Mouse (Mus musculus) urinary bladder, postnatal 4 days (tissue): ENCODE measurements around the gene Gm5767.

Source experiments
- DNase-seq, 2 experiments: peaks; one replicate each; pipeline ENCODE4 v3.0.0; 2021 to 2022; ENCODE audit warnings: low spot score in 2 of 2

Gm5767 gene

DNA sequence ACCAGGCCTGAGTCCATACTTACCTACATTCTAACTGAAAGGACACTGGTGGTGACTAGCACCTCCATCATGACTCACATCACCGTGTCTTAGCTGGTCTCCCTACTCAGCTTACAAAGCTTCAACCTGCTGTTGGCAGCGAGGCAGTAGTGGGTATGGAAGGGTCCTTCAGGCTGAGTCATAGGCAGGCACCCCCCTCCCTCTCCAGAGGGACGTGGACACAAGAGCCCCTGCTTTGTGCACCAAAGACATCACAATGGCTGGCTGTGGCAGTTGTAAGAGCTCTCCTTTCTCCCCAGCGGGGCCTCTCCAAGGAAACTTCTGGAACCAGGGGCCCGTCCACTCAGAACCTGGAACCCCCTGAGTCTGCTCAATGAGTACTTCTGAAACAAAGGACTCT is at the start of gene Gm5767:
Gene Gm5767 (plus strand): TSS at position 301 of the 400 bp plus-strand sequence.
- no peak for DNase-seq

DNA sequence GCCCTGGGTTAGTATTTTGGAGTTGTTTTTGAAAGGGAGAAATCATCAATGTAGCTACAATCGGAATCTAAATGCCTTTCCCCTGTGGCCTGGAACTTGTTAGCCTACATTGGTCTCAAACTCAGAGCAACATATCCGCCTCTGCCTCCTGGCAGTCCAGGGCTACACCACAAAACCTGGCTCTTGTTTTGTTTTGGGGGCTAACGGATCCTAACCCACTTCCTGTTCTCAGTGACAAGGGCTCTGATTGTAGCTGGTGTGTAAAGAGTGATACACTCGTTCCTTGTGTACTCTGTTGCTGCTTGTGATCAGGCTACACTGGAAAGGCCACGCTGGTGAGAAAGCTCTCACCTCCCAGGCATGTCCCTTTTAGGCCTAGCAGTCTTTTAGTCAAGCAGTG is 49.1 kb upstream of the Gm5767 start:
- no peak for DNase-seq

DNA sequence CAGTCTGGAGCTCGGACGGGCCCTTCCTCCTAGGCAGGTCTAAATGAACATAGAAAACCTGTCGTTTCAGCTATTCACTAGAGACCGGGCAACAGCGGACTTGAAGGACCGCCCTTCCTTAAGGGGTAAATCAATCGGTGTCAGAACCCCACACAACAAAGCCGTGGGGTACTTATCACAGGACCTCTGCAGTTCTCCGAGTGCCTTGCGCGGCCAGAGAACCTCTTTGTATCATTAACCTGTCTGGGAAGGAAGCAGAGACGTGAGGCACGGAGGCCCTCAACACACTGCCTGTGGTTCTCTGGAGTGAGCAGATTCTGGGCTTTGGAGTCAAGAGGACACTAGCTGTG is 43.7 kb upstream of the Gm5767 start:
- no peak for DNase-seq

DNA sequence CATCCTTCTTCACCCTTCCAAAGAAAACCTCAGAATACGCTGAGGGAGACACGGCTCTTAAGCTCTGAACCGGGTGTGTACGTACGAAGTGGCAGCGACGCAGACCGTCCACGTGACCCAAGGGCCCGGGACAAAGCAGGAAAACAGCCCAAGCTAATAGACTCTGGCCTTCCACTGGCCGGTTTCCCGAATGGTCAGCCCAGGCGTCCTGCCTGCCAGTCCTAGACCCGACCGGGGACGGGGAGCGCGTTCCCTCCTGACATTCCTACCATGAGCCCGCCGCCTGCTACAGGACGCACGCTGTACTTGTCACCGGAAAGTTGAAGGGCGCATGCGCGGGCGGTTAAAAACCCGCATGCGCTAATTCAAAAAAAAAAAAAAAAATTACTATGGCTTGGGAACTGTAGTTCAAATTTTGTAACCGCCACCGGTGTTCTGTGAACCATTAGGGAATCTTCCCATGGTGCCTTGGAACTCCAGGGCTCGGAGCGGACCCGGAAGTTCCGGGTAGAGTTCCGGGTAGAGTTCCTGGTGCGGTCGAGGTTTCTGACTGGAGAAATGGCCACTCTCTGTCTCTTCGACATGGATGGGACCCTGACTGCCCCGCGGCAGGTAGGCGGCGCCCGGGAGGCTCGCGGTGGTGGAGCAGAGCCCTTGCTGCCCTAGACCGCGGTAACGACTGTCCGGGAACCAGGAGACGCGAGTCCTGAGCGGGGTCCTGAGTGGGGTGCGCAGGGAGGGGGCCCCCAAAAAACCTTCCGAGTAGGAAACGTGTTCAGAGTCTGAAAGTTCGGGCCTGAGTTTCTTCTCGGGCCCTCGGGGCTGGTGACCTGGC is 43.1 kb upstream of the Gm5767 start, which contains the start of the genes Pmm2 and Tmem186:
Gene Pmm2 (plus strand): TSS at position 458 of the 835 bp plus-strand sequence.
Gene Tmem186 (minus strand): TSS at position 496 of the 835 bp plus-strand sequence.
- DNase-seq: peak; percentile 81 to 82

GRCm38 (mm10) chr16:8638131-8638530 is 42.4 kb upstream of the Gm5767 start:
- no peak for DNase-seq

- DNase-seq: no peak
Measured at GRCm38 (mm10) chr16:8639466-8640191, 40.9 kb upstream of the Gm5767 start.

DNA sequence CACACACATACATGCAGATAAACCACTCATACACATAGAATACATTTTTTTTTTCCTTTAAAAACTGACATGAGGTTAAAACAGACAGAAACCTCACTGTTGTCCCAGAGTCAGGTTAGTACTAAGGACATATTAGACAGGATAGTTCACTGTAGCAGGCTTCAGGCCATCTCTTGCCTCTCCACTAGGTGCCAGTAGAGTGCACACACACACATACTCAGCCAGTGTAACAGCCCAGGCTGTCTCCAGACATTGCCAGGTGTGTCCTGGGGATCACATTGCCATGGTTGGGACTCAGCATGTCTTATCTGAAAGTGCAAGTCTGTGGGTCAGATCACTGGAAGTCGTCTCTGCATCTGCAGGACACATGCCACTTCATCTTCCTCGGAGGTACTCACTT is 36.7 kb upstream of the Gm5767 start:
- no peak for DNase-seq

- no peak for DNase-seq
Measured at GRCm38 (mm10) chr16:8645546-8645945, 35.0 kb upstream of the Gm5767 start.

GRCm38 (mm10) chr16:8650007-8650406 is 30.6 kb upstream of the Gm5767 start:
- no peak for DNase-seq

DNA sequence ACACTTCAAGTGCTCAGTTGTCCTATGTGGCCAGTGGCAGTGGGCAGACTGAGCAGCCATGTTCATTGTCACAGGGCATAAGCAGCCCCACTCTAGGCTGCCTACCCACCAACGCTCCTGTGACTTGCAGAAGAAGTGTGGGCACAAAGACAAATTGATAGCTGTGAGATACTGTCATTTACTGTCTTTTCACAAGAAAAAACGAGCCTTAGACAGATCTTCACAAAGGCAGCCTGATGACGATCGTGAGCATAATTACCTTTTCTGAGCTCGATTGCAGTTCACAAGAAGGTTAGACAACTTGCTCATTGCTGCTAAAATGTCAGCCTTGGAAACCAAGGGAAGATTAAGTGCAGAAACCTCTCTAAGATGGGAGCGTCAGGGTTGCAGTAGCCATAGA is 25.5 kb upstream of the Gm5767 start:
- no peak for DNase-seq

DNA sequence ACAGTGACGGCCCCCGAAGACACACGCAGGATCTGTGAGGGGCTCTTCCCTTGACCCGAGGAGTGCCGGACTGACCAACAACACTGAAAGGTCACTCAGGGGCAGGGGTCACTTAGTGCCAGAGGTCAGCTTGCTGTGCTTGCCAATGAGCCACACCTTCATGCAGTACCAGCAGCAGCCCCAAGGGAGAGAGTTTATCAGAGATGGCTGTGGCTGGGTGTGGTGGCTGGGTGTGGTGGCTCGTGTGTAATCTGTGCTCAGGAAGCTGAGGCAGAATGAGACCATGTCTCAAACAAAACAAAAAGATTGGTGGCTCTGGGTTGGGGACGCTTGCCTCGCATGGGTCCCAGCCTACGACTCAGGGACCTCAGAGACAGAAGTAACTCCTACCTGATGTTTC is 25.0 kb upstream of the Gm5767 start:
- no peak for DNase-seq

- DNase-seq: no peak
Measured at GRCm38 (mm10) chr16:8656256-8656655, 24.3 kb upstream of the Gm5767 start.

DNA sequence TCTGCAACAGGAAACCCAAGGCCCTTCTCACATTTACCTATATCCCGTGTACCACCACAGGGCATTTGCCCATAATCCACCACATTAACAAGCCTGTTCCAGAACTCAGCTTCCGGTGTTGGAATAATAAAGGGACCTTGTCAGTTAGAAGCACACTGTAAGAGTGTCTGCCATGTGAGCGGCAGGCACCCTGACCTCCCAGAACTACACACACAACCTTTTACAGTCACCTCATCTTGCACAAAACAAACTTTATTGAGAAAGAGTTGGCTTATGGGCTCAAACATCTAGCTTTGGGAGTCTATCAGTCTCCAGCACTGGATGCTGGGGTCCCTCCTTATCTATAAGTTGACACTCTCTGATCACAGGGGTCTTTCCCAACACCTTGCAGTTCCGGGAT is 22.2 kb upstream of the Gm5767 start:
- DNase-seq: no peak

DNA sequence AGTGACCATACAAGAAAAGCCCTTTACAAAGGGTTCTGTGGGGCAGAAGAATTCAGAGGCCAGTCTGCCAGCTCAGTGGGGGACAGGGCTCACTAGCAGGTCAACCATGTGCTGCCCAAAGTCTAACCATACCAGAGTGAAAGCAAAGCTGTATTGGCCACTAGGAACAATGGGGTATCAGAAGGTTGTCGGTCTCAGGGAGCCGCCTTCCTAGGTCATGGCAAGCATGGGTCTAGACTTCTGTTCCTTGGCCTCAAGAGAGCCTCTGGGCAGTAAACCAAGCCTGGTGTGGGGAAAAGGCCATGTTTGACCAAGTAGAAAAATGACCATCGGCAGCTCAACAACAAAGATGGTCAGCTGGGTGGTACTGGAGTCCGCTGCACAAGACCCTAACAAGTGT is 21.8 kb upstream of the Gm5767 start:
- DNase-seq: no peak

DNA sequence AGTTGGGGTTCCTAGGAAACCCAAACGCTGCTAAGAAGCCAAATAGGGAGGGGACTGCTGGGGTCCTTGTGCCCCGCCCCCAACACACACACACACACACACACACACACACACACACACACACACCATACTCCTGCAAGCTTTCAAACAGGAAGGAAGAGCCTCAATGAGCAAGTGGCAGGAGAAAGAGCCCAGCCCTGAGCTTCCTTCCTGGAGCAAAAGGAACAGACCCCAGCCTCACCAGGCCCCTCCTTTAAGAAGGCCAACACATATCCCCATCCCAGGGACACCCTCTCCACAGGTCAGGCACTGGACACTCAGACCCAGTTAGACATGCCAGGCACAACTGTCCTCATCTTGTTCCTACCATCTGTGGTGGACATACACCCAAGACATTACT is 17.5 kb upstream of the Gm5767 start:
- DNase-seq: no peak

DNA sequence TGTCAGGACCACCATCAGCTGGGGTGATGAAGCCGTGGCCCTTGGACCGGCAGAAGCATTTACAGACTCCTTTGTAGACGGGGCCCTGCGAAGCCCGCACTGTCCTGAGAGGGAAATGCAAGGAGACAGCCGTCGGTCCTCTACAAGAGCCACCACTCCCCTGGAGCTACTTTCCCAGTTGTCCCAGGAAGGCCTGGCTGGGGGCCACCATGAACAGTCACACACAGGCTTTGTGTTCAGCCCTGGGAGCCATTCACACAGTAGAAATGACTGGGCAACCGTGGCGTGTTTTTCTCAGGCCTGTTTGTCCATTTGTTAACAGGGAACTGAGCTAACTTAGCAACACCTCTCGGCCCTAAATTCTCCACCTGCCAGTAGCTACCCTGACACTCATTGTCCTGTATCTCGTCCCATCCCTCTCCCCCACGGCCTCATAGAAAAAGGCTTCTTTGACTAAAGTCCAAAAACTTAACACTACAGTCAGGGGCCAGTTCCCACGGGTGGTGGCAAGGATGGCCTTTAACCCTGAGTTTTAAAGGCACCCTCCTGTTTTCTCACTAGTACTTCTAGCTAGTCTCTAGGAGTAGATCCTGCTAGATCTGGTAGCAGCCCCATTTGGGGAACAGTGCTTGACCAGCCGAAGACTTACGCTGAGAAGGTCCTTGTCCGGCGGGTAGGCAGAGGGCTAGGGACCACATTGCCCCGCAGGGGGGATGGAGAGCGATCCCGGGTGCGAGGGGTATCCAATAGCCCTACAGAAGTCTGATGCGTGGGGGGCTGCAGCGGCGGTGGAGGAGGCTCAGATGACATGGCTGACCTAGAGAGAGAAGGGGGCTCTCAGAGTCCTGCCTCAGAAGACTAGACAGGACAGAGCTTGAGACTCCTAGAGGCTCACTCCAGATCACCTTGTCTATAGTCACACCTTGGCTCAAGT is 16.7 kb upstream of the Gm5767 start:
- DNase-seq: no peak

DNA sequence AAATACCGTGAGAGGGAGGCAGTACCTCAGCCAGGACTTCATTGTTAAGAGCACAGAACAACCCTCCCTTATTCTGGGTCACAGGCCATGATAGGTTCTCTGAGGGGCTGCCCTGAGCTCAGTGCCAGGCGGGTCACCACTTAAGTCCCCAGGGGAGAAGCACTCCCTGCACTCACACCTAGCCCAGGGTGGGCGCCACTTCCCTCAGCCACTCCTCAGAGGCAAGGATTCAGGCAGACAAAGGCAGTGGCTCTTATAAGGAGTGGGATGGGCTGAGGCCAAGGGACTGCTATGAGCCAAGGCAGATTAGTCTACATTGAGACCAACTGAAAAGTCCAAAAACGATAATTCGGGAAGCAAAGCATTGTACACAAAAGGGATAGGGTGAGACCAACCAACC is 15.2 kb upstream of the Gm5767 start:
- DNase-seq: no peak

DNA sequence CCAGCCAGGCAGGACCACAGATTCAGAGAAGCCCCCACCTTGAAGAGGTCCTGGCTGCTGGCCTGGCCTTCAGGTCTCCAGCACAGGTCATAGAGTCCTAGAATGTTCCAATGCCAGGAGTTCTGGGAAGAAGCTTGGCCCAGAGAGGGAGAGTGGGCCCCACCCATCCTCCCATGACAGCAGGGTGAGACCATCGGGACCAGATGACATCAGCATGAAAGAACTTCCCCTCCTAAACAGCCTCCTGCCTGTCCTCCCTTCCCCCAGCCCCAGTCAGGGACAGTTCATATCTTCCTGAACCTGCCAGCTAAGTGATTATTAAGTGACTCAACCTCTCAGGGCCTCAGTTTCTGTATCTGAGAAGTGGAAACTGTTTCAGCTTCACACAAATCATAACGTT is 14.1 kb upstream of the Gm5767 start:
- DNase-seq: no peak

GRCm38 (mm10) chr16:8667261-8667660 is 13.3 kb upstream of the Gm5767 start:
- DNase-seq: no peak

GRCm38 (mm10) chr16:8667814-8668213 is 12.8 kb upstream of the Gm5767 start:
- no peak for DNase-seq

DNA sequence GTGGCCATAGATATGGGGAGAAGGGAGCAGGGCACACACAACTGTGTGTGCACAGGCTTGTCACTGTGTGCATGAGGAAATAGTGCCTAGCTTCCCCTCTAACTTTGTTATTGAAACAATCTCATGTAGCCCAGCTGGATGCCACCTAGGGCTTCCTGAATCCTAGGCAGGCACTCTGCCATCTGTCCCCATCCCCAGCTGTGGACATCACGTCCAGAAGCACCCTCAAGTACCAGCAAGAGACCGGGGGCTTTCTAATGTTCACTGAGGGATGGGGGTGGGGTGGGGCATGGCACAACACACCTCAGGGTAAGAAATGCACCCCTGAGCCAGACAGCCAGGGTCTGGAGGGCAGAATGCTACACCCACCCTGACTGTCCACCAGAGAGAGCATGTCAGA is 12.2 kb upstream of the Gm5767 start:
- DNase-seq: no peak

DNA sequence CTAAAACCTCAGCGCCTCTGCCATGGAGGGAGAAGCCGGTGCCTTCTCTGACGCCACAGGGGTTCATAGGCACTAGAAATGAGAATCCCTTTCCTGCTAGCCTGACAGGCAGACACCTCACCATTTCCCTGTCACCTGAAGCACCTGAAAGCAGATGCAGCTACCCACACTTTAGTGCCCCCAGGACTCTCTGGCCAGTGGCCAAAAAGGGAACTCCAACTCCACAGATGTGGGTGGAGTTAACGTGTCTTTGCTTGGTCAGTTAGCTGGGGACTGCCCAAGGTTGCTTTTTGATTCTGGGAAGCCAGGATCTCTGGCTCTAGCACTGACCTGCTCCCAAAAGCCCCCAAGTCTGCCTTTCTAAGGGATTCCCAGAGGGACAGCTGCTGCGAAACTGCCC is 11.1 kb upstream of the Gm5767 start:
- no peak for DNase-seq
